Mouse (Mus musculus): ENCODE results near the gene Gm10277. TPM values are rescaled to one million over a fixed set of nuclear protein-coding genes. Genes with fewer than 3 reads are reported as not detected.

The Gm10277 gene
- not detected in 2 replicates for total RNA-seq (2015; ENCODE audit: low replicate concordance)
- not detected in 2 replicates for total RNA-seq (2017; ENCODE audit: low replicate concordance)

DNA sequence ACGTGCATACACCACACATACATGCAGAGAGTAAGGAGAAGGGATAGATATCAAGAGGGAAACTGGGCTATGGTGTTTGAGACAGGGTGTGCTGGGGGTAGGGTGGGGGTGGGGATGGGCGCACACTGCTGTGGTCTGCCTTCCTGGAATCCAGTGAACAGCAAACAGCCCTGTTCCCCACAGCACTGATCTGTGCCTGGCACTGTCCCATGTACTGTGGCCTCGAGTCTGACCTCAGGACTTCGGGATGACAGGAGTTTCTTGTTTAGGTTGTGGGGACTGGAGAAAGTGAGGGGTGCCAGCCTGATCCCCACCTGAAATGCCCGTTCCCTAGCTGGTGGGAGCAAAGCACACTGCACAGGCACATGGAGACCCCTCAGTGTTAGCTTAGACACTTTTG, at the start of gene Gm10277:
Gene Gm10277, minus strand, starts transcription at position 41 of the 400 bp plus-strand sequence.
- no peak for ATAC-seq (replicated peaks; ENCODE audit: low FRiP score, poor library complexity, severe bottlenecking)

GRCm38 (mm10) chr11:77836751-77837150, 49.2 kb upstream of the Gm10277 start:
- no peak for ATAC-seq (replicated peaks; ENCODE audit: low FRiP score, poor library complexity, severe bottlenecking)

- ATAC-seq (replicated peaks; ENCODE audit: low FRiP score, poor library complexity, severe bottlenecking) = no peak
These were observed 48.7 kb upstream of the Gm10277 start for GRCm38 (mm10) chr11:77836290-77836689.

- ATAC-seq (replicated peaks; ENCODE audit: low FRiP score, poor library complexity, severe bottlenecking) = no peak
These were observed 47.6 kb upstream of the Gm10277 start for GRCm38 (mm10) chr11:77835109-77835508.

- no peak for ATAC-seq (replicated peaks; ENCODE audit: low FRiP score, poor library complexity, severe bottlenecking)
These were observed 45.0 kb upstream of the Gm10277 start for GRCm38 (mm10) chr11:77832541-77832940.

DNA sequence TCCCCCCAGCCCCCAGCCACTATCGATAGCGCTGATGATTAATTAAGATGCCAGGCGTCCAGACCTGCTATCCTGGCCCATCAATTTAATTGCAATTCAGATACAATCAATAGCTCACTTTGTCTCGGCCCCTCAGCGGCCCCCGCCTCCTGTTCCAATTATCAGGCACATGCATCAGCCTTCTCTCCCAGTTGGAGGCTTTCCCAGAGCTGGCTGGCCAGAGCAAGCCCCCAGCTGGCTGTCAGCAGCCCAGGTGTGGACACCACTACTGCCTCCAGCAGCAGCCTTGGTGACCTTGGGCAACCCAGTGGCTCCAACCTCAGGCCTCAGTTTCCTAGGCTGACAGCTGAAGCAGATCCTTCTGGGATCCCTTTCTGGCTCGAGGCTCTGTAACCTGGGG, 43.3 kb upstream of the Gm10277 start:
- ATAC-seq (replicated peaks; ENCODE audit: low FRiP score, poor library complexity, severe bottlenecking) = no peak

- ATAC-seq (replicated peaks; ENCODE audit: low FRiP score, poor library complexity, severe bottlenecking) = no peak
These were observed 41.7 kb upstream of the Gm10277 start for GRCm38 (mm10) chr11:77829043-77829841.

GRCm38 (mm10) chr11:77828163-77828562, 40.6 kb upstream of the Gm10277 start:
- ATAC-seq (replicated peaks; ENCODE audit: low FRiP score, poor library complexity, severe bottlenecking) = no peak

DNA sequence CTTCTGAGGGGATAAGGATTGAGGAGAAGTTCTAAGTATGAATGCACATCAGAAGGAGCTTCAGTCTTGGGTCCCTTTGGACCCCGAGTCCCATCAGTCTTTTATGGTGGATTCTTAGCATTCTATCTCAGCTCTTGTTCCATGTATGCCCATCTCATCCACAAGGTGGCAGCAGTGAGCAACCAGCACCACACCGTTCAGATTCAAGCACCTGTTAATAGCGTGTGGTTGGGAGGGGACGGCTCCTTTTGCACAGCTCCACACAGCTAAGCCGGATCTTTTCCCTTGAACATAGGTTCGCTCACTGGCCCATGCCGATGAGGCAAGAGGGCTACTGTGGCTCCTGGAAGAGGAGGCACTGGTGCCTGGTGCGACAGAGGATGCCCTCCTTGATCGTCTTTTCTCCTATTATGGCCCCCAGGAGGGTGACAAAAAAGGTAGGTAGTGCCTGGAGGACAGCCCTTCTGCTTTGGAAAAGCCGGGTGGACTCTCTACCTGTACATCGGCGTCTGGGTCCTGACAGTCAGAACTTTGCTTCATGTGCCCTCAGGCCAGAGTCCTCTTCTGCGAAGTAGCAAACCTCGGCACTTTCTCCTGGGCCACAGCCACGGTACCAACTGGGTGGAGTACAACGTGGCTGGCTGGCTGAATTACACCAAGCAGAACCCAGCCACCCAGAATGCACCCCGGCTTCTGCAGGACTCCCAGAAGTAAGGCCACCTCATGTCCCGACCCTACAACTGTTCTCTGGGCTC, 39.9 kb upstream of the Gm10277 start:
- ATAC-seq (replicated peaks; ENCODE audit: low FRiP score, poor library complexity, severe bottlenecking) = peak; percentile 56

- no peak for ATAC-seq (replicated peaks; ENCODE audit: low FRiP score, poor library complexity, severe bottlenecking)
These were observed 38.8 kb upstream of the Gm10277 start for GRCm38 (mm10) chr11:77826311-77826710.

GRCm38 (mm10) chr11:77825853-77826252, 38.3 kb upstream of the Gm10277 start:
- no peak for ATAC-seq (replicated peaks; ENCODE audit: low FRiP score, poor library complexity, severe bottlenecking)

GRCm38 (mm10) chr11:77822781-77823180, 35.2 kb upstream of the Gm10277 start:
- ATAC-seq (replicated peaks; ENCODE audit: low FRiP score, poor library complexity, severe bottlenecking) = peak; percentile 35; the same call in 1 of the 2 replicates

DNA sequence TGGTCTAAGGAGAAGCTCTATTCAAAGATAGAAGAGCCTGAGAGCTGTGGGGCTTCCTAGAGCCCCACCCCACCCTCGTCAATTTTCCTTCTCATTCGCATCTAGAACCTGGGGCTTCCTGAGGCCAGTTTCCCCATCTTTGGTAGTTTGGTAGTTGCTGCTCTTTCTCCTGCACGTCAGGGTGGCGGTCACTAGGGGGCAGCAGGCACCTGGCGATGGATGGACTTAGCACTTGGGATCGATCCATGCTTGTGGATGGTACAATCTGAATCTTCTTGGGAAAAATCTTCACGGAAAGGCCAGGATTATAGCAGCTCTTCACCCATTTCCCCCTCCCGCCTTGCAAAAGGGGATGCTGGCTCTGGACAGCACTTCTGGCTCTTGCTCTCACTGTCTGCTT, 34.1 kb upstream of the Gm10277 start:
- peak; percentile 59; the same call in 1 of the 2 replicates for ATAC-seq (replicated peaks; ENCODE audit: low FRiP score, poor library complexity, severe bottlenecking)

DNA sequence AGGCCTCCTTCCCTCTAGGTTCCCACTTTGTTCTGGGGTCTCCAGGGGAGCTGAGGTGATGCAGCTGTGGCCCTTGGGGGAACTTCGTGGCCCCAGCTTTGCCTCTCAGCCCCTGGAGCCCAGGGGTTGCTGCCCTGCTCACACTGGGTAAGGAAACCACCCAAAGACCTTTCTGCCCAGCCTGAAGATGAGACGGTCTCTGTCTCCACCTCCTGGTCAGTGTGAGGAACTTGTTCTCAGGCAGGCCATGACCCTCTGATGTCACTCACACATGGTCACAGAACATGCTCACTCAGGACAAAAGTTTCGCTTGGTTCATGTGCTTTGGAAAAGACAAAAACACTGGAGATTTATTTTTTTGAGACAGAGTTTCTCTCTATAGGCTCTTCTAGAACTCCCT, 28.5 kb upstream of the Gm10277 start:
- ATAC-seq (replicated peaks; ENCODE audit: low FRiP score, poor library complexity, severe bottlenecking) = peak; percentile 59

DNA sequence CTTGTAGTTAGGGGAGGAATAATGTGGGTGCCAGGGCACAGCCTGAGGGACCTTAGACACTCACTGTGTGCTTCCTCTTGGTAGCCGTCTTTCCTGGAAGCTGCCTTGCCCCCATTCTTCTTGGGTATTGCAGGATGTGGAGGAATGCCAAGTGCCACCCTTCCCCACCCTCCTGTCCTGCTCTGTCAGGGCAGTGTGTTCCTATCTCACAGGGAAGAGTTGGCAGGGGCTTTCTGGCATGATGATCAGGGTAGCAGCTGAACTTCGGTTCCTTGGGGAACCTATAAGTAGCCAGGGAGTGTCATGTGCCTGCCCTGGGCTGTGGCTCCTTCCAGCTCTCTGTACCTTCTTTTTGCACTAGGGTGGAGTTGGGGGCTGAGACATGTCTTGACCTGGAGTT, 26.4 kb upstream of the Gm10277 start:
- ATAC-seq (replicated peaks; ENCODE audit: low FRiP score, poor library complexity, severe bottlenecking) = no peak

- no peak for ATAC-seq (replicated peaks; ENCODE audit: low FRiP score, poor library complexity, severe bottlenecking)
These were observed 22.5 kb upstream of the Gm10277 start for GRCm38 (mm10) chr11:77810018-77810417.

- no peak for ATAC-seq (replicated peaks; ENCODE audit: low FRiP score, poor library complexity, severe bottlenecking)
These were observed 21.7 kb upstream of the Gm10277 start for GRCm38 (mm10) chr11:77809215-77809614.

- no peak for ATAC-seq (replicated peaks; ENCODE audit: low FRiP score, poor library complexity, severe bottlenecking)
These were observed 20.5 kb upstream of the Gm10277 start for GRCm38 (mm10) chr11:77808051-77808465.

DNA sequence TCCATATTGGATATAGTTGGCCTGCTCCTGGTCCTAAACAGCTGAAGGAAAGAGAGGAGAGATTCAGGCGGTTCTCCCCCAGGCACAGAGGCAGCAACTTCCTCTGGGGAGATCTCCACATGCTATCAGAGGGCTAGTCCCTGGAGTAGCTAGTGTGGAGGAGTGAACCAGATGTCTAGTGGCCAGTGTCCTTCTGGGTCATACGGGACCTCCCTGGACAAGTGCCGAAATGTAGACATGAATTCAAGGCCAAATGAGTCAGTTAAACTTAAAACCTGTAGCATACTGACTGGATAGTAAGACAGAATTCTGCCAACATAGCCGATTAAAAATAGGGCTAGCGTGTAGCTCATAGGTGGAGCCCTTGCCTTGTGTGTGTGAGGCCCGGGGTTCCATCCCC, 19.3 kb upstream of the Gm10277 start:
- no peak for ATAC-seq (replicated peaks; ENCODE audit: low FRiP score, poor library complexity, severe bottlenecking)

DNA sequence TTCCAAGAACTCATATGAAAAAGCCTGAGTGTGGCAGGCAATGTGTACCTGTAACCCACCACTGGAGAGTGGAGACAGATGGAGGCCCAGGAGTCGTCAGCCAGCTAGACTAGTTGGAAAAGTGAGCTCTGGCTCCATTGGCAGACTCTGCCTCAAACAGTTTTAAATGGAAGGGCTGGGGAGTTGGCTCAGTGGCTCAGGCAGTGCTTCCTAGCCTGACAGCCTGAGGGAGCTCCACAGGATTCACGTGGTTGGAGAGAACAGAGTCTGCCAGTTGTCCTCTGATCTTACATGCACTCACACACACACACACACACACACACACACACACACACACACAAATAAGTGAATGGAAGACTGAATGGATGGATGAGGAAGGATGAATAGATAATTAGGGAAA, 18.7 kb upstream of the Gm10277 start:
- no peak for ATAC-seq (replicated peaks; ENCODE audit: low FRiP score, poor library complexity, severe bottlenecking)

GRCm38 (mm10) chr11:77802341-77802865, 14.9 kb upstream of the Gm10277 start:
- peak; percentile 54 for ATAC-seq (replicated peaks; ENCODE audit: low FRiP score, poor library complexity, severe bottlenecking)

Measured in erythroblast, adult 5-6 weeks (primary cell).